ENCODE assay signal across 8 mouse cellular contexts in genomic region chr5:132161338-132162205, GRCm38 (mm10).
DNase-seq lines count a peak whose midpoint lies in the region; ATAC-seq lines count a peak whose summit lies in the region.
"Had no signal": no experiment of that assay in that cellular context is flagged by ENCODE, and none has a peak within 500 bp of the region (broad histone marks: within the 10 kb centered on the region; RNA-seq: fewer than 3 reads in every experiment).

No protein-coding gene starts in this region.

- no peak overlapping the region for H3K4me2 ChIP-seq in heart, embryonic 15.5 days

- peaks cover 12% of the 10 kb centered on the region for H3K4me1 ChIP-seq in heart, embryonic 15.5 days (replicated peaks)

- H3K4me3 ChIP-seq in heart, embryonic 15.5 days, result no peak overlapping the region

- H3K9ac ChIP-seq in heart, embryonic 15.5 days, result no peak overlapping the region

- H3K27me3 ChIP-seq in heart, embryonic 15.5 days, result no peaks in the 10 kb centered on the region

- no peaks in the 10 kb centered on the region for H3K9me3 ChIP-seq in heart, embryonic 15.5 days (replicated peaks)

- H3K27ac ChIP-seq in heart, embryonic 15.5 days, result peak overlapping the region; percentile 47
- H3K27ac ChIP-seq: macrophage had no signal

- peak; percentile 57 for DNase-seq in MN1 (ENCODE audit: low spot score)
- peak; percentile 56 for DNase-seq in embryo, embryonic 11 days
- DNase-seq in kidney, postnatal 4 days, result peak; percentile 35 to 61
- DNase-seq in lung, postnatal 4 days, result peak; percentile 25 to 59
- DNase-seq in spleen, postnatal 36 days (ENCODE audit: low spot score in 2 of 2), result no peak

- ATAC-seq in heart, embryonic 15.5 days (replicated peaks; ENCODE audit: insufficient number of reproducible peaks, insufficient read depth, low FRiP score, low read depth), result no peak
- ATAC-seq in cerebellum, adult (ENCODE audit: insufficient number of reproducible peaks, low FRiP score, low TSS enrichment), result no peak

- H3K36me3 ChIP-seq in heart, embryonic 15.5 days, result no peaks in the 10 kb centered on the region

- WGBS in heart, embryonic 15.5 days, result 52% methylated on average over 9 of the region's 9 CpGs

Comparison
In these comparisons a context has a peak if more than half of its experiments do, and no peak if none do; other contexts are left out.
1. DNase-seq: peak in MN1 (single experiment), embryo, embryonic 11 days (single experiment), kidney, postnatal 4 days (2 of 2) and lung, postnatal 4 days (2 of 2); none in spleen, postnatal 36 days (0 of 2).